Mouse (Mus musculus) liver, embryonic 15.5 days (tissue): ENCODE results near the gene Sucla2. TPM values are rescaled to one million over a fixed set of nuclear protein-coding genes. Genes with fewer than 3 reads are reported as not detected.

Experiments
- ATAC-seq: fragments of 200-750 bp; cut with Nextera tagmentation; 2 replicates; pipeline ENCODE4 v1.8.0; 2017; ENCODE audit warnings: moderate number of reproducible peaks, mild to moderate bottlenecking, moderate library complexity; ENCODE audit not compliant: insufficient read depth
- H3K27ac ChIP-seq: fragments of 300-500 bp; sonication (generic); replicated peaks from 2 replicates; pipeline ENCODE4 v1.5.1; 2015; ENCODE audit warnings: mild to moderate bottlenecking, inconsistent platforms
- H3K27me3 ChIP-seq: fragments of 300-500 bp; sonication (generic); 2 replicates; pipeline ENCODE4 v1.6.1; 2015; ENCODE audit warnings: mild to moderate bottlenecking, inconsistent platforms
- H3K36me3 ChIP-seq: fragments of 300-500 bp; sonication (generic); replicated peaks from 2 replicates; pipeline ENCODE4 v1.6.1; 2015; ENCODE audit warnings: moderate library complexity, mild to moderate bottlenecking, inconsistent platforms
- H3K4me1 ChIP-seq: fragments of 300-500 bp; sonication (generic); replicated peaks from 2 replicates; pipeline ENCODE4 v1.6.1; 2015; ENCODE audit warnings: inconsistent platforms
- H3K4me2 ChIP-seq: fragments of 300-500 bp; sonication (generic); 2 replicates; pipeline ENCODE4 v1.6.1; 2015; ENCODE audit warnings: moderate library complexity, mild to moderate bottlenecking, inconsistent platforms
- H3K4me3 ChIP-seq: fragments of 300-500 bp; sonication (generic); replicated peaks from 2 replicates; pipeline ENCODE4 v1.5.1; 2015; ENCODE audit warnings: mild to moderate bottlenecking, inconsistent platforms
- H3K9ac ChIP-seq: fragments of 300-500 bp; sonication (generic); 2 replicates; pipeline ENCODE4 v1.6.1; 2015; ENCODE audit warnings: moderate library complexity, mild to moderate bottlenecking, inconsistent platforms
- H3K9me3 ChIP-seq: fragments of 300-500 bp; sonication (generic); replicated peaks from 2 replicates; pipeline ENCODE4 v1.6.1; 2016; ENCODE audit warnings: inconsistent platforms
- WGBS: fragments of 180-500 bp; shearing (Covaris S2); methylation state at CpG from one replicate; pipeline ENCODE4 v1.1.7; 2015; ENCODE audit warnings: mixed read lengths; ENCODE audit not compliant: insufficient replicate concordance; 5-methylcytosine and 5-hydroxymethylcytosine counted together
- polyA plus RNA-seq: library from polyadenylated mRNA; unstranded; fragments of >200 nt; fragmentation: Nextera tagmentation; extraction: Ambion mirVana; gene quantifications from 2 replicates; pipeline ENCODE4 v1.2.1, GENCODE M21; 2015

Gene Sucla2
- polyA plus RNA-seq, 1 experiment from 2014 or later, result 48.3 TPM

GRCm38 (mm10) chr14:73495753-73496152, 29.4 kb upstream of the Sucla2 start:
- no peaks in the 10 kb centered on the region for H3K36me3 ChIP-seq
- ATAC-seq, result no peak
- no peak overlapping the region for H3K4me3 ChIP-seq
- 58% methylated on average over 7 of the region's 7 CpGs for WGBS
- no peak overlapping the region for H3K4me2 ChIP-seq
- no peak overlapping the region for H3K27ac ChIP-seq
- H3K9me3 ChIP-seq, result no peaks in the 10 kb centered on the region
- H3K9ac ChIP-seq, result no peak overlapping the region
- H3K27me3 ChIP-seq, result no peaks in the 10 kb centered on the region; the same call in 1 of the 2 replicates
- no peaks in the 10 kb centered on the region for H3K4me1 ChIP-seq

- Histone ChIP-seq H3K27me3 (no peaks in the 10 kb centered on the region; the same call in none of the 2 replicates), H3K36me3 (no peaks in the 10 kb centered on the region), H3K9ac (no peak overlapping the region), H3K9me3 (no peaks in the 10 kb centered on the region), H3K4me2 (no peak overlapping the region), H3K27ac (no peak overlapping the region), H3K4me3 (no peak overlapping the region), H3K4me1 (no peaks in the 10 kb centered on the region)
- 69% methylated on average over 9 of the region's 9 CpGs for WGBS
- ATAC-seq, result no peak
Observed at GRCm38 (mm10) chr14:73501283-73501682, 23.8 kb upstream of the Sucla2 start.

- Histone ChIP-seq H3K4me3 (no peak overlapping the region), H3K9ac (no peak overlapping the region), H3K27me3 (no peaks in the 10 kb centered on the region; the same call in none of the 2 replicates), H3K36me3 (no peaks in the 10 kb centered on the region), H3K4me2 (no peak overlapping the region), H3K9me3 (no peaks in the 10 kb centered on the region), H3K4me1 (no peaks in the 10 kb centered on the region), H3K27ac (no peak overlapping the region)
- ATAC-seq, result no peak
- 59% methylated on average over 6 of the region's 6 CpGs for WGBS
Observed at GRCm38 (mm10) chr14:73501721-73502120, 23.4 kb upstream of the Sucla2 start.

- Histone ChIP-seq H3K4me2 (no peak overlapping the region), H3K9ac (no peak overlapping the region), H3K27me3 (no peaks in the 10 kb centered on the region; the same call in none of the 2 replicates), H3K36me3 (no peaks in the 10 kb centered on the region), H3K4me3 (no peak overlapping the region), H3K4me1 (peaks cover under 1% of the 10 kb centered on the region; the same call in 1 of the 2 replicates), H3K9me3 (no peaks in the 10 kb centered on the region), H3K27ac (no peak overlapping the region)
- no peak for ATAC-seq
- 45% methylated on average over 7 of the region's 7 CpGs for WGBS
Observed at GRCm38 (mm10) chr14:73502591-73503184, 22.4 kb upstream of the Sucla2 start.

- ATAC-seq, result no peak
- 35% methylated on average over 13 of the region's 13 CpGs for WGBS
- H3K27ac ChIP-seq, result no peak overlapping the region
Observed at GRCm38 (mm10) chr14:73503237-73503933, 21.7 kb upstream of the Sucla2 start.

GRCm38 (mm10) chr14:73506283-73506682, 18.8 kb upstream of the Sucla2 start:
- Histone ChIP-seq H3K9ac (no peak overlapping the region), H3K36me3 (no peaks in the 10 kb centered on the region), H3K27me3 (no peaks in the 10 kb centered on the region; the same call in 1 of the 2 replicates), H3K27ac (no peak overlapping the region), H3K4me3 (no peak overlapping the region), H3K4me1 (peaks cover 16% of the 10 kb centered on the region), H3K9me3 (no peaks in the 10 kb centered on the region), H3K4me2 (no peak overlapping the region)
- whole genome bisulfite sequencing, result 51% methylated on average over 8 of the region's 8 CpGs
- no peak for ATAC-seq

More at GRCm38 (mm10) chr14:73503237-73503933, 21.7 kb upstream of the Sucla2 start:
- Histone ChIP-seq H3K9ac (no peak overlapping the region), H3K4me2 (no peak overlapping the region), H3K36me3 (no peaks in the 10 kb centered on the region), H3K9me3 (no peaks in the 10 kb centered on the region), H3K4me3 (no peak overlapping the region), H3K4me1 (peaks cover 5% of the 10 kb centered on the region; the same call in 1 of the 2 replicates), H3K27me3 (no peaks in the 10 kb centered on the region; the same call in none of the 2 replicates)

- 72% methylated on average over 15 of the region's 15 CpGs for WGBS
- Histone ChIP-seq H3K9ac (no peak overlapping the region), H3K4me2 (peak overlapping the region; percentile 37), H3K27ac (no peak overlapping the region), H3K36me3 (peaks cover 8% of the 10 kb centered on the region; the same call in 1 of the 2 replicates), H3K9me3 (no peaks in the 10 kb centered on the region), H3K4me3 (0 out of 2 replicates have a peak overlapping the region, but pooled peaks have one; percentile 1), H3K4me1 (peaks cover 25% of the 10 kb centered on the region), H3K27me3 (no peaks in the 10 kb centered on the region; the same call in 1 of the 2 replicates)
- ATAC-seq, result no peak
Observed at GRCm38 (mm10) chr14:73507200-73507599, 17.9 kb upstream of the Sucla2 start.

- Histone ChIP-seq H3K4me3 (0 out of 2 replicates have a peak overlapping the region, but pooled peaks have one; percentile 1), H3K4me2 (peak overlapping the region; percentile 37), H3K27ac (no peak overlapping the region), H3K9ac (no peak overlapping the region), H3K9me3 (no peaks in the 10 kb centered on the region), H3K4me1 (peaks cover 29% of the 10 kb centered on the region), H3K27me3 (no peaks in the 10 kb centered on the region; the same call in 1 of the 2 replicates), H3K36me3 (peaks cover 9% of the 10 kb centered on the region; the same call in 1 of the 2 replicates)
- ATAC-seq, result peak; percentile 31; the same call in 1 of the 2 replicates
- 48% methylated on average over 11 of the region's 11 CpGs for WGBS
Observed at GRCm38 (mm10) chr14:73507702-73508376, 17.3 kb upstream of the Sucla2 start.

- H3K9ac ChIP-seq, result no peak overlapping the region
- no peak overlapping the region for H3K4me3 ChIP-seq
- H3K9me3 ChIP-seq, result no peaks in the 10 kb centered on the region
- H3K27ac ChIP-seq, result no peak overlapping the region
- no peaks in the 10 kb centered on the region; the same call in 1 of the 2 replicates for H3K27me3 ChIP-seq
- ATAC-seq, result no peak
- 72% methylated on average over 6 of the region's 6 CpGs for WGBS
- no peak overlapping the region for H3K4me2 ChIP-seq
- H3K36me3 ChIP-seq, result peaks cover 11% of the 10 kb centered on the region; the same call in 1 of the 2 replicates
- H3K4me1 ChIP-seq, result peaks cover 29% of the 10 kb centered on the region
Observed at GRCm38 (mm10) chr14:73508630-73509395, 16.3 kb upstream of the Sucla2 start.

- peak within 1 kb of the TSS; percentile 90 for H3K4me2 ChIP-seq
- WGBS, result under 1% methylated on average over 41 of the region's 41 CpGs
Observed at GRCm38 (mm10) chr14:73509765-73510423, 15.2 kb upstream of the Sucla2 start, which contains the start of gene Med4. Gene Med4, plus strand, starts transcription at chr14:73510025.

More at GRCm38 (mm10) chr14:73509765-73510423, 15.2 kb upstream of the Sucla2 start, which contains the start of gene Med4:
- H3K27ac ChIP-seq, result peak within 1 kb of the TSS; percentile 39; the same call in 1 of the 2 replicates
- ATAC-seq, result peak; percentile 90
- peak within 1 kb of the TSS; percentile 93 for H3K9ac ChIP-seq
- H3K4me1 ChIP-seq, result peaks cover 29% of the 10 kb centered on the region
- no peaks in the 10 kb centered on the region for H3K27me3 ChIP-seq
- peak within 1 kb of the TSS; percentile 95 for H3K4me3 ChIP-seq
- H3K9me3 ChIP-seq, result no peaks in the 10 kb centered on the region
- peaks cover 18% of the 10 kb centered on the region; the same call in 1 of the 2 replicates for H3K36me3 ChIP-seq
